Mouse (Mus musculus) G1E (cell line): ENCODE measurements at regions not wholly inside any gene's neighbourhood (a gene's known extent, or its start where the extent isn't known, plus 50 kb on each side); places are given as distances from the start of the nearest gene placed in this dataset.

Source experiments
- CTCF ChIP-seq: IDR thresholded peaks from 2 replicates; pipeline ENCODE4 v1.5.1; 2012; ENCODE audit warnings: low read depth, low read length, inconsistent platforms, mixed read lengths
- GATA2 ChIP-seq: IDR thresholded peaks from 2 replicates; pipeline ENCODE4 v1.6.1; 2012; ENCODE audit warnings: low read depth, low read length, inconsistent platforms, borderline replicate concordance
- TAL1 ChIP-seq: conservative IDR thresholded peaks from 2 replicates; pipeline ENCODE4 v1.6.1; 2012; ENCODE audit warnings: low read depth, low read length, inconsistent platforms, mixed read lengths

DNA sequence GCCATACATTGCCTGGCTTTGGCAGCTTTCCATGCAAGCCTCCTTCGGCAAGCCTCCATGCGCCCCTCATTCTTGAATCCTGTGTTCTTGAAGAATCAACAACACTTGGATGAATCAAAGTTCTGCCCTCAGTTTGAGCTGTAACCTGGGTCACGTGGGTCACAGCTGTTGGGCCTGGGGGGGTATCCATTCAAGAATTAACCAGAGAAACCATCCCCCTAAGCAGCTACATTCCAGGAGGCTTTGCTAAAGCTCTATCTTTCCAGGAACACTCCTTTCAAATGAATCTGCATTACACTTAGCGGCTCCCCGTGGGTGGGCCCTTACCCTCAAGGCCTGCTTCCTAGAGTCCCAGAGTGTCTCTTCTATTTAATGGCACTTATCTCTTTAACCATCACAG lies 65.2 kb upstream of the Klf9 start:
- TF ChIP-seq CTCF (no peak), TAL1 (no peak), GATA2 (no peak)
